Mouse (Mus musculus): ENCODE measurements around the gene Kdelr3. TPM values are rescaled to one million over a fixed set of nuclear protein-coding genes. Genes with fewer than 3 reads are reported as not detected.

Gene Kdelr3
- total and polyA plus RNA-seq, 3 experiments, result 4.3 to 14.2 (median 4.8) TPM

- no peak for DNase-seq
- no peak for TF ChIP-seq CTCF (IDR thresholded peaks at IDR 0.05)
- TF ChIP-seq POLR2A (IDR thresholded peaks at IDR 0.05; ENCODE audit: insufficient read depth, low read depth, low read length), result no peak
- TF ChIP-seq EP300 (IDR thresholded peaks at IDR 0.05; ENCODE audit: insufficient read depth, low read depth, low read length), result no peak
- Histone ChIP-seq H3K36me3 (ENCODE audit: control insufficient read depth, insufficient read depth, low read length) (no peaks in the 10 kb centered on the region), H3K4me3 (no peak overlapping the region), H3K9ac (ENCODE audit: low read depth, low read length) (no peak overlapping the region), H3K79me2 (replicated peaks; ENCODE audit: control insufficient read depth, insufficient read depth, low read length) (no peaks in the 10 kb centered on the region), H3K27ac (no peak overlapping the region), H3K27me3 (ENCODE audit: control insufficient read depth, insufficient read depth, low read length) (peaks cover 13% of the 10 kb centered on the region), H3K4me1 (ENCODE audit: control insufficient read depth, insufficient read depth, low read length) (peaks cover 4% of the 10 kb centered on the region)
- 56% methylated on average over 31 of the region's 31 CpGs for WGBS
- intact Hi-C loops (cut with DNase I), result no loop called here
Observed at GRCm38 (mm10) chr15:79507055-79507828, 9.0 kb upstream of the Kdelr3 start.

GRCm38 (mm10) chr15:79509998-79510397 is 6.2 kb upstream of the Kdelr3 start:
- H3K4me3 ChIP-seq, result no peak overlapping the region
- peaks cover 2% of the 10 kb centered on the region; the same call in 1 of the 2 replicates for H3K4me1 ChIP-seq (ENCODE audit: control insufficient read depth, insufficient read depth, low read length)
- no peak for DNase-seq
- no peaks in the 10 kb centered on the region for H3K36me3 ChIP-seq (ENCODE audit: control insufficient read depth, insufficient read depth, low read length)
- WGBS, result 39% methylated on average over 6 of the region's 6 CpGs
- H3K79me2 ChIP-seq (replicated peaks; ENCODE audit: control insufficient read depth, insufficient read depth, low read length), result no peaks in the 10 kb centered on the region
- H3K9ac ChIP-seq (ENCODE audit: low read depth, low read length), result no peak overlapping the region
- no peak overlapping the region for H3K27ac ChIP-seq
- intact Hi-C loops (cut with DNase I), result no loop called here
- peaks cover 9% of the 10 kb centered on the region for H3K27me3 ChIP-seq (ENCODE audit: control insufficient read depth, insufficient read depth, low read length)
- TF ChIP-seq EP300 (IDR thresholded peaks at IDR 0.05; ENCODE audit: insufficient read depth, low read depth, low read length), result no peak
- no peak for TF ChIP-seq CTCF (IDR thresholded peaks at IDR 0.05)
- TF ChIP-seq POLR2A (IDR thresholded peaks at IDR 0.05; ENCODE audit: insufficient read depth, low read depth, low read length), result no peak

GRCm38 (mm10) chr15:79510425-79510824 is 5.8 kb upstream of the Kdelr3 start:
- 84% methylated on average over 7 of the region's 7 CpGs for WGBS
- intact Hi-C loops (cut with DNase I), result no loop called here
- no peak overlapping the region for H3K4me3 ChIP-seq
- TF ChIP-seq CTCF (IDR thresholded peaks at IDR 0.05), result no peak
- TF ChIP-seq EP300 (IDR thresholded peaks at IDR 0.05; ENCODE audit: insufficient read depth, low read depth, low read length), result no peak
- TF ChIP-seq POLR2A (IDR thresholded peaks at IDR 0.05; ENCODE audit: insufficient read depth, low read depth, low read length), result no peak
- peaks cover 2% of the 10 kb centered on the region; the same call in 1 of the 2 replicates for H3K4me1 ChIP-seq (ENCODE audit: control insufficient read depth, insufficient read depth, low read length)
- no peak overlapping the region for H3K9ac ChIP-seq (ENCODE audit: low read depth, low read length)
- no peaks in the 10 kb centered on the region for H3K36me3 ChIP-seq (ENCODE audit: control insufficient read depth, insufficient read depth, low read length)
- no peaks in the 10 kb centered on the region for H3K79me2 ChIP-seq (replicated peaks; ENCODE audit: control insufficient read depth, insufficient read depth, low read length)
- H3K27ac ChIP-seq, result no peak overlapping the region
- no peak for DNase-seq
- peaks cover 5% of the 10 kb centered on the region; the same call in 1 of the 2 replicates for H3K27me3 ChIP-seq (ENCODE audit: control insufficient read depth, insufficient read depth, low read length)

- DNase-seq, result peak; percentile 86 to 89
- no peaks in the 10 kb centered on the region for H3K79me2 ChIP-seq (replicated peaks; ENCODE audit: control insufficient read depth, insufficient read depth, low read length)
- intact Hi-C loops (cut with DNase I), result no loop called here
- no peak overlapping the region for H3K27ac ChIP-seq
- H3K4me1 ChIP-seq (ENCODE audit: control insufficient read depth, insufficient read depth, low read length), result peaks cover 4% of the 10 kb centered on the region; the same call in 1 of the 2 replicates
- peak overlapping the region; percentile 47 for H3K9ac ChIP-seq (ENCODE audit: low read depth, low read length)
- H3K4me3 ChIP-seq, result peak overlapping the region; percentile 48
- TF ChIP-seq CTCF (IDR thresholded peaks at IDR 0.05), result 0 out of 2 replicates have a peak, but pooled peaks have one; percentile 7
- TF ChIP-seq EP300 (IDR thresholded peaks at IDR 0.05; ENCODE audit: insufficient read depth, low read depth, low read length), result no peak
- WGBS, result 8% methylated on average over 61 of the region's 61 CpGs
- no peaks in the 10 kb centered on the region for H3K36me3 ChIP-seq (ENCODE audit: control insufficient read depth, insufficient read depth, low read length)
- H3K27me3 ChIP-seq (ENCODE audit: control insufficient read depth, insufficient read depth, low read length), result peaks cover 4% of the 10 kb centered on the region; the same call in 1 of the 2 replicates
Observed at GRCm38 (mm10) chr15:79511553-79512320, 4.5 kb upstream of the Kdelr3 start.

- 12% methylated on average over 9 of the region's 9 CpGs for WGBS
- intact Hi-C loops (cut with DNase I), result no loop called here
- Histone ChIP-seq H3K79me2 (replicated peaks; ENCODE audit: control insufficient read depth, insufficient read depth, low read length) (no peaks in the 10 kb centered on the region), H3K27me3 (ENCODE audit: control insufficient read depth, insufficient read depth, low read length) (peaks cover 4% of the 10 kb centered on the region; the same call in 1 of the 2 replicates), H3K27ac (no peak overlapping the region), H3K9ac (ENCODE audit: low read depth, low read length) (no peak overlapping the region), H3K36me3 (ENCODE audit: control insufficient read depth, insufficient read depth, low read length) (no peaks in the 10 kb centered on the region), H3K4me3 (no peak overlapping the region), H3K4me1 (ENCODE audit: control insufficient read depth, insufficient read depth, low read length) (peaks cover 7% of the 10 kb centered on the region)
- DNase-seq, result peak; percentile 49 to 54
- no peak for TF ChIP-seq EP300 (IDR thresholded peaks at IDR 0.05; ENCODE audit: insufficient read depth, low read depth, low read length)
- no peak for TF ChIP-seq POLR2A (IDR thresholded peaks at IDR 0.05; ENCODE audit: insufficient read depth, low read depth, low read length)
- TF ChIP-seq CTCF (IDR thresholded peaks at IDR 0.05), result no peak
Observed at GRCm38 (mm10) chr15:79513940-79514339, 2.3 kb upstream of the Kdelr3 start.

All from heart, adult 2 months (tissue).